Mouse (Mus musculus): ENCODE data around the gene Itm2c.

GRCm38 (mm10) chr1:85919621-85920020 is 25.5 kb downstream of the Itm2c start:
- TF ChIP-seq CTCF (IDR thresholded peaks at IDR 0.05; ENCODE audit: borderline replicate concordance, insufficient read depth, low read length) = no peak
- TF ChIP-seq POLR2A (IDR thresholded peaks at IDR 0.05; ENCODE audit: low read depth, low read length) = no peak

Measured in embryonic fibroblast, embryonic 13.5 days (primary cell).